Mouse (Mus musculus) adrenal gland, adult 18-20 months (tissue): ENCODE results near the gene Unc50. TPM values are rescaled to one million over a fixed set of nuclear protein-coding genes. Genes with fewer than 3 reads are reported as not detected.

Experiments
- DNase-seq, 2 experiments: peaks; one replicate each; pipeline ENCODE4 v3.0.0; 2021 to 2022; ENCODE audit warnings: low spot score in 2 of 2
- total RNA-seq, 2 experiments: library from RNA; stranded (reverse); gene quantifications; 1 replicate in 1 of 2; 2 replicates in 1 of 2; pipeline ENCODE4 v1.2.3; 2021

Unc50 gene
- total RNA-seq, 2 experiments from 2014 or later: 61.0 to 72.3 TPM

DNA sequence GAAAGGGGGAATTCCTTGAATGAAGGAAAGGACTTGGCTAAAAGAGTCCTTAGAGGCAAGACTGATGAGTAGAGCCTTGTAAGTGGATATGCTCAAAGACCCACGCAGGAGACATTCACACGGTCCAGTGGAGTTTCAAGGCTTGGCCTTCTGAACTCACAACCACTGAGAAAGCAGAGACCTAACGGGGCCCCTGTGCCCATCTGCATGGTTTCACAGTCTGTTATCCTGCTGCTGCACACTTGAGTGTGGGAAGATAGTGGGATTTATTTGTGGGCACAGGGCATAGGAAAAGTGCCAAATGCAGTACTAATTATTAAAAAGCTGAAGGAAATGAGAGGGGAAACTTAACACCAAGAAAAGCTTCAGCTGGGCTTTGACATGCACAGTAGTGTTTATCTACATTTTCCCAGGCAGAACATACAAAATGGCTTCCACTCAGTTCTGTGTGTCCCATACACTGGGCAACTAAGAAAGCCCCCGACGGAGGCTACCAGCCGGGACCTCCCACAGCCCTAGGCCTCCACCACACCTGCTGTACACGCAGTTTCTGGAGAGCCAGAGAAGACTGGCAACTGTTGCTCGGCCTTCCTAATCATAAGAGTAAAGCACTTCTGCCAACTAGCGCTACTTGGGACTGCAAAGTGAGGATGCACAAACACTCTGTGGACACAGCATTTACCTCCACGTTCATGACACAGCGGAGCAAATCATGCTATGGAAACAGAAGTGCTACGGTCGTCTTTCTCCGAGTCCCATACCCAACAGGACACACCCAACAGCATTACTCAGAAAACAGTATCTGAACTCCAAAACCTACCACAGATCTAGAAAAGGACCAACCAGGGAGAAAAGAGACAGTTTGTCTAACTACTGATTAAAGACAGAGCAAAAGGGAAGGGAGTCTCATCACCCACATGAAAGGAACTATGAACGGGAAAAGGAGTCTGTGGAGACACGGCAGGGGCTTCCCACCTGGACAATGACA lies 13.2 kb downstream of the Unc50 start:
- DNase-seq: no peak

DNA sequence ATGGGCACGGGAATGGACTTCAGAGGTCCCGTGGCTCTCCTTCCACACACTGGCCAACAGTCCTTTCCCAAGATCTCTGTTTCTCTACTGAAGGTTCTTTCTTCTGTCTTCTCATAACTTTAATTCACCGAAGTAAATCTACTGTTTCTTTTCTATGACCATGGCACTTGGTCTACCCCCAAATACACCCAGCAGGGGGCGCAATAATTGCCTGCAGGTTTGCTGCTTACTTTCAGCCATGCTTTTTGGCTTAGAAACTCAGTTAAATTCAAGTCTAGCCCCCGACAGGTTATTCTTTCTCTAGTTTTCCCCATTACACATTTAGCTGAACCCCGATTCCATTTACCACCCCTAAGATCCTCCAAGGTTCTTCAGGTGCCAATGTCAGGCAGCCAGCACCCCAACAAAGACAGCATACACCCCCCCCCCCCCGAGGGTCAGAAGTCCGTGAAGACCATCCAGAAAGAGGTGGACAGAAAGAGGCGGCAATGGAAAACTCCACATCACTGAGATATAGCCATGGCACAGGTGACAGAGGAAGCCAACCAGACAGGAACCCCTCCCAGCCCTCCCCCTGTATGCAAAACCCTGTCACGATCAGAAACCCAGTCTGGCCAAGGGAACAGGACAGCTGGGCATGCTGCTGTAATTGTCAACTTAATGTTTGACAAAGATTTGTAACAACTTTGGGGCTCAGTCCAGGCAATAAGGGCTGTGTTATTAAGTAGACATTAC lies 18.6 kb downstream of the Unc50 start:
- peak; percentile 53 to 57 for DNase-seq

GRCm38 (mm10) chr1:37451270-37451669 lies 21.3 kb downstream of the Unc50 start:
- no peak for DNase-seq

GRCm38 (mm10) chr1:37457546-37457945 lies 27.6 kb downstream of the Unc50 start:
- DNase-seq: no peak

GRCm38 (mm10) chr1:37464878-37465452 lies 35.0 kb downstream of the Unc50 start:
- DNase-seq: no peak

- DNase-seq: no peak
Measured at GRCm38 (mm10) chr1:37466322-37466995, 36.5 kb downstream of the Unc50 start.

- DNase-seq: no peak
Measured at GRCm38 (mm10) chr1:37467806-37468205, 37.9 kb downstream of the Unc50 start.

DNA sequence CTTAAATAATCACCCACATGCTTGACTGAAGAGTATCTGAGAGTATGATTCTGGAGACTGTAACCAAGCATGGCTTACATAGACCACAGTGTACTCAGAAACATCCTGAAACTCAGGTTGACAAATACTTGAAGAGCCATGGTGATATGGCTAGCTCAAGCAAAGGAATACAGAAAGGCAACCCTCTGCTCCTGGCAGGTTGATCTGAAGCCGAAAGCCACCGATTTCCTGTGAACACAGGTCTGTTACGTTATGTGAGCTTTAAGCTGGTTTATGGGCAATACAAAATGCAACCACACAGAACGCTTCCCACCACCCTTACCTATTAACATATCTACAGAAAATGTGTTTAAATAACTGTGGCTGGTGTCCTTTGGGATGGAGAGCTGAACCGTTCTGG lies 39.1 kb downstream of the Unc50 start:
- no peak for DNase-seq

DNA sequence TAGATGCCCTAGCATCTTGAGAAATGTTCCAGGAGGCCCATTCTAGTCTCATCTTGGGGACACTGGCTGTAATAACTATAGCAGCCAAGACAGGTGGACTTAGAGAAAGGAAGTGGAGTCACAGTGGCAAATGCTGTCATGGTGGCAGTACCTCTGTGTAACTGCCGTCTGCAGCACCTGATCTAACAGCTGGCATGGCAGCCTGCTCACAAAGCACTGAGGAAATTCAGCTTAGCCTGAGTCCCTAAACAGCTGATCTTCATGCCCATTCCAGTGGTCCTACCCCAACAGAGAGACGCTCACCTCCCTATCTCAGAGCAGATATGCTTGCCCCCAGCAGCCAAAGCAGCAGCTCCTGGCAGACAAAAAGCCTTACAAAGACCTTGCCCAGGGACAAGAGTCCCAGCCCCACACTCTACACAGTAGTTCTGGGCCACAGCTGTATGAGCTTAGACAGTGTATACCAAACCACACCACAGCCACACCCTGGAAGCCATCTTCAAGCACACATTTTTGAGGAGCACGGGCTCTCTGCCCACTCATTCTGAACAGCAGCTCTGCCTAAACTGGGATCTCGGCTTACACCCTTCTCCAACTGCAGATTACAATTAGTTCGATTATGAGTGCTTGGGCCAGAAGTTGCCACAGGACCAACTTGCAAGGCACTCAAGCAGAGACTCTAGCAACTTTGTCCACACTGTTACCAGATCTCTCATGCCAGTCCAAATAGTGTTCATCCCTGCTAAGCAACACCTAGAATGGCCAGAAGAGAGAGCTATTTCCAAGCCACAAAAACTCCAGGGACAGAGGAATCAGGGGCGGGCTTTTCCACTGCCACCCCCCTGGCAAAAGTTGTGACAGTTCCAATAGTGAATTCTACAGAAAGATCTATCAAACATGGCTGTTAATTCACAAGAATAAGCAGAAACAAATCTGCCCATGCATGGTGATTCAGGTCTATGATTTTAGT lies 41.5 kb downstream of the Unc50 start:
- no peak for DNase-seq

- DNase-seq: no peak
Measured at GRCm38 (mm10) chr1:37473251-37473650, 43.3 kb downstream of the Unc50 start.

DNA sequence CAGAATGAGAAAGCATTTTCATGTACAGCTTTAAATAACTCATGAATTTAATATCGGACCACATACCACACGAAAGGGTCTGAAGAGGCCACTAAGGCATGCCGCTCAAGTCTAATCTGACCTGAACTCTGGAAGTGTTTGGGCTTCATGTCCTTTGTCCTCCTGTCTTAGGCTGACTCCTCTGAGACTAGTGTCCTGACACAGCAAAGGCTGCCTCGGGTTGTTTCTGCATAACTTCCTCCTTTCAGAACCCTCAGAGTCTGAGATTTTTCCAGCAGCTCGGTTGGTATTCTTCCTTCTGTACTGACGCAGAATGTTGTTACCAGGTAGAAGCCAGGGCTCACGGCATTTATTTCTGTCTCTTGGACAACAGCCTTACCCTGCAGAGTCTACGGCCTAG lies 44.1 kb downstream of the Unc50 start:
- no peak for DNase-seq

DNA sequence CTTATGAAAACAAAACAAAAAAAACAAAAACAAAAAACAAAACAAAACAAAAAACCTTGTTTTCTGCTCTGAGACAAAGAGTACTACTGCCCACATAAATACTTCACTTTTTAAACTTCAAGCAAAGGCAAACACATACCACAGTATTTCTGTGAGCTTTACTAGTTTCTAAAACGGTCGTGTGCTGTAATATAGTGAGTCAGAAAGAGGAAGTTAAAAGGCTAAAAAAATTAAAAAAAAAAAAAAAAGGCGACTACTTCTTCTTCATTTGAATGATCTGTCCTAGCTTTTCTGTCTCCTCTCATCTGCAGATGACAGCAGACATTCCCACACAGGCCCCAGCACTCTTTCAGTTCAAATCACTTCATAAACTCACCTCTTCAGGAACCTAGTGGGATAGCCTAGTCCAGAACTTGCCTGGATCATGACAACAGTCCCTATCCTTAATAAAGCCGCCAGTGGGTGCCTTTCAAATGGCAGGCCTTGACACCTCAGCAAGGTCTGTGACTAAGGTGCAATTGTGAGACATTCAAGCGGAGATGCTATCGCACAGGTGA lies 44.8 kb downstream of the Unc50 start:
- no peak for DNase-seq

DNA sequence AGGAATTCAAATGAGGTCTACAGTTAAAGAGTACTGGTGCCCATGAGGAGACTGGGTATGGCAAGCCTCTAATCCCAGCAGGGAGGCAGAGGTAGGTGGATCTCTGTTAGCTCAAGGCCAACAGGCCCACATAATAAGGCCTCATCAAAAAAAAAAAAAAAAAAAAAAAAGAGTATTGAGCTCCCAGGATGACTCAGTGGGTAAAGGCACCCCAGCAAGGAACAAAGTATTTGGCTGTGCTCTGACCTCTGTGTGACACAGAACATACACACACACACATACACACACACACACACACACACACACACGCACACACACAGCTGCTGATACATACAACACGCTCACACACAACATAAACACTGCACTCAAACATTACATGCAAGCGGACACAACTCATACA lies 45.4 kb downstream of the Unc50 start:
- no peak for DNase-seq

DNA sequence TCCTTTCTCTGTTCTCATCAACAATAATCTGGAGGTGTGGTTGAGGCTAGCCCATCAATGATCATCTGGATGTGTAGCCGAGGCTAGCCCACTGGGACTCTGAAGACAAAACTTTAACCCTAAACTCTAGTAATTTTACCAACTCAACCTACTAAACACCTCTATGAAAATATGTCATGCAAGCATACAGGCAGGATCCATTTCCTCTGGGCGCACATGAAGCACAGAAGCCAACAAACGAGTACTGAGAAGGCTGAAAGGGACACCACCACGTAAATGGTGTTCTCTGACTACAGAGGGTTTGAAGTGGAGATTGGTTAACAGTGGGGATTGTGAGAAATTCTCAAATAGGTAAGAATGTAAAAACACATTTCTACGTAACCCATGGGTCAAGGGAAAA lies 47.3 kb downstream of the Unc50 start:
- DNase-seq: no peak

DNA sequence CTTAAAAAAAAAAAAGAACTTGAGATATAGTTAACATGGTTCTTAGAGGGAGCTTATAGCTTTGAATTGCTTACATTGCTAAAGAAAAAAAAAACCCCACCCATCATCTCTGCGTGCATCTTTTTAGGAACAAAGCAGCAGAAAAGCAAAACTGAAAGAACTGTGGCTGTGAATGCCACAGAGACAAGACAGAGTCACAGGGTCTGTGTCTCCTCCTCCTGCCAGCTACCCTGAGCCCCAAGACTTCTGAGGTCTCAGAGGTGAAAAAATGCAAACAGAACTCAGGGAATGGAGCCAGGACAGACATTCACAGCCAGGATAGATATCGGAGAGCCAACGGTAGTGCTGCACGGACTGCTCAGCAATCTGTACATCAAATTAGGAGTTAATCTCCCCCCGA lies 48.0 kb downstream of the Unc50 start:
- no peak for DNase-seq

DNA sequence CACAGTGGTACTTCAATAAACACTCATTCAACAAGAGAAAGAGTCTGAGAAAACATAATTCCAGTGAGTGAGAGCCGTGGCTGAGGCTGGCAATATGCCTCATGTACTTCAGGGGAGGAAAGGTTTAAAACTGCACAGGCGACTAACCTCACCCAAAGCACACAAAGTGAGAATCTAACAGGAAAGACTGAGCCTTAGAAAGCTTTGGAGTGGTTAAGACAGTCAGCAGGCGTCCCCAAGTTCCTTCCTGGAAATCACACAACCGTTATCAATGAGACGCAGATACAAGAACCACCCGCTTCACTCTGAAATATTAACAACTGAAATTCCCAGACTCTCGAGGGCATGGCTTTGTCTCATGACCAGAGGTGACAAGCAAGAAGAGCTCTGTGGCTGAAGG lies 48.5 kb downstream of the Unc50 start:
- no peak for DNase-seq

DNA sequence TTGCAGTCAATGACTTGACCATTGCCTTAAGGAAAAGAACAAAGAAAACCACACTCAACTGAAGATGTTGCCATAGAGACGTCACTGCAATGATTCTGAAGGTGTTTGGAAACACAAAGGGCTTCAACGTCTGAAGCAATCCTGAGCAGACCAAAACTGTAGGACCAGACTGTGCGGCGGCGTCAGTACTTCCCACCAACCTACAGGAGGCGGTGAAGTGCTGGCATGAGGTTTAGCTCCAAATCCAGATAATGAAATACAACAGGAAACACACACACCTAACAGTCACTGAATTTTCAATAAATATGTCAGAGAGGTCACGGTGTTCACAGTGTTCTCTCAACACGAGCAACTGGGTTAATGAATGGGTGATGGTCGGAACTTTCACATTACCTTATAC lies 49.1 kb downstream of the Unc50 start:
- no peak for DNase-seq

GRCm38 (mm10) chr1:37479759-37480158 lies 49.8 kb downstream of the Unc50 start:
- DNase-seq: no peak

DNA sequence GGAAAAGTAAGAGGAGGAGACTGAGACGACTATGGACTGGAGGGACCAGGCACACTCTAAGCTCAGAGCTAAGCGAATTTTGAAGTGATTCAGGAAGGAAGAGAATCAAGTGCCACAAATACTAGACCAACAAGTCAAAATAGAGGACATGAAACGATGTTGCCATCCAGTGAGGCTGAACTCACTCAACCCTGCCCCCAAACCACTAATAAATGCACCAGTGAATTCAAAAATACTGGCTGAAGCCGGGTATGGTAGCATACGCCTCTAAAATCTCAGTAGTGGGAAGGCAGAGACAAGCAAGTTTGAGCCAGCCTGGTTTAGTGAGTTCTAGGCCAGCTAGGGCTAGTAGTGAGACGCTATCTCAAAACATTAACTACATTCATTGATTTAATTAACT lies 50.8 kb downstream of the Unc50 start:
- no peak for DNase-seq

GRCm38 (mm10) chr1:37481331-37481730 lies 51.4 kb downstream of the Unc50 start:
- DNase-seq: no peak
